Mouse (Mus musculus): ENCODE results near the gene Filip1. TPM values are rescaled to one million over a fixed set of nuclear protein-coding genes. Genes with fewer than 3 reads are reported as not detected.

Gene Filip1
- total and polyA plus RNA-seq, 3 experiments, result not detected

DNA sequence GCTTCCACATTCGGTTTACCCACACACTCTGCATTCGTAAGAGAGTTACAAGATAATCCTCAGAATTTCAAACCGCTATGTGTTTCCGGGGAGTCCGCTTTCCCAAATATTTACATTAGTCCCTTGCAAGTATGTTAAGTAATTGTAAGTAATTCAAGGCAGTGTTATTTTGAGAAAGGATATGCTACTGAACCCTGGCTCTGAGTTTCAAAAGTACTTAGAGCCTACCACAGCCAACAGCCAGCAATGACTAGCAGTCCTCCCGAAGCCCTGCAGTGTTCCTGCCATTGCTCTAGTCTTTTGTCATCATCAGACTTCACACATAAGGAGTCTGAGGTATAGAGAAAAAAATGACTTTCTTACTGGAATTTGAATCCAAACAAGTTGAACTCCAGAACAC, 67.8 kb downstream of the Filip1 start:
- no peak for DNase-seq (ENCODE audit: low read depth, low spot score)
- Histone ChIP-seq H3K4me1 (ENCODE audit: control insufficient read depth in 1 of 2, insufficient read depth in 2 of 2, low read length in 2 of 2) (peaks cover 0 to 7% of the 10 kb centered on the region in 2 experiments; a peak in 3 of 4 replicates), H3K27me3 (ENCODE audit: control insufficient read depth in 1 of 2, insufficient read depth in 2 of 2, low read length in 2 of 2) (no peaks in the 10 kb centered on the region; a peak in 2 of 4 replicates)

DNA sequence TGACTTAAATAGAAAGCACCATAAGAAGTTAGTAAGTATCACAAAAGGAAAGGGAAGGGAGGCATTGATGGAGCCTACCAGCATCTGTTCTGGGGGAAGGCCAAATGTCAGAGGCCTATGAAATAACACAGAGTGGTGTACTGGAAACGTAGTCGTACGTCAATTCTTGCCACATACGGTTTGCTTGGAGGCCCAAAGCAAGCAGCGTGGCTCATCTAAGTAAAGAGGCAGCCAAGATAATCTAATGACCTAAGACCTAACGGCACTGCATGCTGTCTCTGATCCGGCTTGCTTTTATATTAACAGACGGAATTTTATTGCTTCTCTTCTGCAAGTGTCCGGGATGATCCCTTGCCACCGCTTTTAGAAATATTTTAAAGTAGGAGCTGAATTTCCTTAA, 68.7 kb downstream of the Filip1 start:
- Histone ChIP-seq H3K4me1 (ENCODE audit: control insufficient read depth in 1 of 2, insufficient read depth in 2 of 2, low read length in 2 of 2) (peaks cover 0 to 7% of the 10 kb centered on the region in 2 experiments; a peak in 3 of 4 replicates), H3K79me2 (ENCODE audit: control insufficient read depth, insufficient read depth, low read length, poor library complexity) (no peaks in the 10 kb centered on the region), H3K9me3 (replicated peaks; ENCODE audit: insufficient read depth, low read length) (no peaks in the 10 kb centered on the region), H3K27me3 (ENCODE audit: control insufficient read depth in 1 of 2, insufficient read depth in 2 of 2, low read length in 2 of 2) (no peaks in the 10 kb centered on the region; a peak in 2 of 4 replicates), H3K9ac (ENCODE audit: control insufficient read depth, low read depth, low read length, poor library complexity, severe bottlenecking) (no peak overlapping the region), H3K36me3 (ENCODE audit: control insufficient read depth in 1 of 2, insufficient read depth in 2 of 2, low read length in 2 of 2) (peaks cover 0 to 3% of the 10 kb centered on the region in 2 experiments; a peak in 2 of 4 replicates), H3K27ac (ENCODE audit: control insufficient read depth, low read depth, low read length) (no peak overlapping the region), H3K4me3 (ENCODE audit: control insufficient read depth in 1 of 2, insufficient read depth in 1 of 2, low read depth in 2 of 2, low read length in 2 of 2) (no peak overlapping the region)
- no peak for TF ChIP-seq EP300 (IDR thresholded peaks at IDR 0.05; ENCODE audit: low read depth in 1 of 2, low read length in 2 of 2)
- TF ChIP-seq CTCF (IDR thresholded peaks at IDR 0.05 in 2 of 3, conservative IDR thresholded peaks at IDR 0.05 in 1 of 3; ENCODE audit: control insufficient read depth in 1 of 3, insufficient read depth in 1 of 3, low read depth in 2 of 3, low read length in 3 of 3, poor library complexity in 1 of 3, severe bottlenecking in 1 of 3), result no peak
- no peak for TF ChIP-seq ELF1 (IDR thresholded peaks at IDR 0.05; ENCODE audit: low read depth, low read length)
- no peak for TF ChIP-seq CHD1 (IDR thresholded peaks at IDR 0.05; ENCODE audit: low read depth, low read length)
- TF ChIP-seq USF2 (IDR thresholded peaks at IDR 0.05; ENCODE audit: borderline replicate concordance in 1 of 2, insufficient read depth in 1 of 2, low read depth in 1 of 2, low read length in 2 of 2), result no peak
- no peak for TF ChIP-seq TAL1 (IDR thresholded peaks at IDR 0.05; ENCODE audit: low read length)
- TF ChIP-seq E2F4 (IDR thresholded peaks at IDR 0.05; ENCODE audit: borderline replicate concordance, low read depth, low read length), result no peak
- TF ChIP-seq POLR2A (IDR thresholded peaks at IDR 0.05; ENCODE audit: control insufficient read depth in 1 of 2, insufficient read depth in 1 of 2, low read depth in 1 of 2, low read length in 2 of 2, poor library complexity in 1 of 2), result no peak
- no peak for TF ChIP-seq GABPA (IDR thresholded peaks at IDR 0.05; ENCODE audit: low read depth, low read length)
- no peak for TF ChIP-seq ZMIZ1 (IDR thresholded peaks at IDR 0.05; ENCODE audit: low read depth, low read length)
- TF ChIP-seq SIN3A (IDR thresholded peaks at IDR 0.05; ENCODE audit: low read length), result no peak
- TF ChIP-seq POLR2AphosphoS2 (IDR thresholded peaks at IDR 0.05; ENCODE audit: low read length), result no peak
- no peak for TF ChIP-seq SMC3 (IDR thresholded peaks at IDR 0.05; ENCODE audit: low read depth, low read length)
- TF ChIP-seq GATA1 (IDR thresholded peaks at IDR 0.05; ENCODE audit: low read depth, low read length), result no peak
- TF ChIP-seq NELFE (IDR thresholded peaks at IDR 0.05; ENCODE audit: low read depth, low read length), result no peak
- TF ChIP-seq JUND (IDR thresholded peaks at IDR 0.05; ENCODE audit: low read depth, low read length), result no peak
- no peak for TF ChIP-seq HCFC1 (IDR thresholded peaks at IDR 0.05; ENCODE audit: low read depth, low read length)
- no peak for TF ChIP-seq RCOR1 (IDR thresholded peaks at IDR 0.05; ENCODE audit: low read depth, low read length)
- TF ChIP-seq RAD21 (IDR thresholded peaks at IDR 0.05; ENCODE audit: low read depth, low read length), result no peak
- TF ChIP-seq MEF2A (IDR thresholded peaks at IDR 0.05; ENCODE audit: extremely low read depth, insufficient replicate concordance, low read depth, low read length, poor library complexity, severe bottlenecking), result no peak
- no peak for DNase-seq (ENCODE audit: low read depth, low spot score)

More for the DNA sequence above, 67.8 kb downstream of the Filip1 start:
- TF ChIP-seq SMC3 (IDR thresholded peaks at IDR 0.05; ENCODE audit: low read depth, low read length) (no peak), MYC (IDR thresholded peaks at IDR 0.05; ENCODE audit: low read depth, low read length) (no peak), MAX (IDR thresholded peaks at IDR 0.05; ENCODE audit: low read length) (no peak), RCOR1 (IDR thresholded peaks at IDR 0.05; ENCODE audit: low read depth, low read length) (no peak), HCFC1 (IDR thresholded peaks at IDR 0.05; ENCODE audit: low read depth, low read length) (no peak), ETS1 (IDR thresholded peaks at IDR 0.05; ENCODE audit: low read depth, low read length) (no peak), TBP (IDR thresholded peaks at IDR 0.05; ENCODE audit: low read depth, low read length) (no peak), ZKSCAN1 (IDR thresholded peaks at IDR 0.05; ENCODE audit: low read depth, low read length) (no peak), CTCF (IDR thresholded peaks at IDR 0.05 in 2 of 3, conservative IDR thresholded peaks at IDR 0.05 in 1 of 3; ENCODE audit: control insufficient read depth in 1 of 3, insufficient read depth in 1 of 3, low read depth in 2 of 3, low read length in 3 of 3, poor library complexity in 1 of 3, severe bottlenecking in 1 of 3) (no peak), POLR2AphosphoS2 (IDR thresholded peaks at IDR 0.05; ENCODE audit: low read length) (no peak), UBTF (IDR thresholded peaks at IDR 0.05; ENCODE audit: borderline replicate concordance, insufficient read depth, low read depth, low read length) (no peak), E2F4 (IDR thresholded peaks at IDR 0.05; ENCODE audit: borderline replicate concordance, low read depth, low read length) (no peak), SIN3A (IDR thresholded peaks at IDR 0.05; ENCODE audit: low read length) (no peak)
- H3K36me3 ChIP-seq (ENCODE audit: control insufficient read depth in 1 of 2, insufficient read depth in 2 of 2, low read length in 2 of 2), result peaks cover 0 to 3% of the 10 kb centered on the region in 2 experiments; a peak in 2 of 4 replicates
- no peak overlapping the region for H3K9ac ChIP-seq (ENCODE audit: control insufficient read depth, low read depth, low read length, poor library complexity, severe bottlenecking)
- no peak overlapping the region for H3K27ac ChIP-seq (ENCODE audit: control insufficient read depth, low read depth, low read length)
- H3K79me2 ChIP-seq (ENCODE audit: control insufficient read depth, insufficient read depth, low read length, poor library complexity), result no peaks in the 10 kb centered on the region
- no peaks in the 10 kb centered on the region for H3K9me3 ChIP-seq (replicated peaks; ENCODE audit: insufficient read depth, low read length)
- H3K4me3 ChIP-seq (ENCODE audit: control insufficient read depth in 1 of 2, insufficient read depth in 1 of 2, low read depth in 2 of 2, low read length in 2 of 2), result no peak overlapping the region

All from MEL (cell line).